Mouse (Mus musculus) adrenal gland, postnatal 14 days (tissue): ENCODE measurements at regions not wholly inside any gene's neighbourhood (a gene's known extent, or its start where the extent isn't known, plus 50 kb on each side); places are given as distances from the start of the nearest gene placed in this dataset.

Experiments
- DNase-seq: peaks from one replicate; pipeline ENCODE4 v3.0.0; 2021; ENCODE audit warnings: mixed read lengths

DNA sequence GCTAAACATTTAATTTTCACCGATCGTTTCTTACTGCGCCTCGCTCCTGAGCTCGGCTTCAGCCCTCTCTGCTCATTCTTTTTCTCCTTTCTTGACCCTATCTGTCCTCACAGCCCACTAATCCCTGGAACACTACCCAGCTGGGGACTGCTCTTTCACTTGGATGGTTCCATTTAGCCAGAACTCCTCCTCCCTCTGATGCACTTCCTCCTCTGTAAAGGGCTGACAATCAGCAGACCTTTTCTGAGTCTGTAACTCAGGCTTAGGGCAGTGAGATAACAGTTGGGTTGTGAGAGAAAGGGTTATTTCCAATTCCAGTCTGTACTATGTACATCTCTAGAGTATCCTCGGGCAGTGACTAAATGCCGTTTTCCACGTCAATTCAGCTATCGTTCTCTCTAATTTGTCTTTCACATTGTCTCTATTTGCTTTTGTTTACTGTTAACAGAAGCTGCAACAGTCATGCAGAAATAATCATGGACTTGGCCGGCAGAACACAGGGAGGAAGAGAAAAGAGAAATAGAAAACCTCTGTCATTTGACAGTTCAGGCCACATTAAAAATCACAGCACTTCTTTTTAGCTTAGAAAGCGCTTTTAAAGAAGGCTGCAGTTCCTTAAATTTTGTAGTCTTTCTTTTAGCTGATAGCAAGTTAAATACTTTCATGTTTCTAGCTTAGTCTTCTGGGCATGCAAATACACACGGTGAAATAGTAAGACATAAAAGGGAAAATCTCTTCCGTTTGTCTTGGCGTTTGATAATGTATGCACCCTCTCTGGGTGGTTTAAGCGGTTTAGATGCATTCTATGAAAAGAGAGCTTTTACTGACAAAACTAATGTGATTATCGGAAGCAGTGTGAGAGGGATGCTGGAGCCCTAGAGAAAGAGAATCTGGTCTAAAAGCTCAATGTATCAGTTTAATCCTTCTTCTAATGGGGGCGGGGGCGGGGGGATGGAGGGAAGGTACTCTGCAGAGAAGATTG, 94.7 kb upstream of the Fam181b start:
- no peak for DNase-seq

GRCm38 (mm10) chr7:92985683-92986070, 94.0 kb upstream of the Fam181b start:
- DNase-seq, result no peak

GRCm38 (mm10) chr7:92998886-92999285, 80.8 kb upstream of the Fam181b start:
- DNase-seq, result no peak

GRCm38 (mm10) chr7:93006694-93007231, 72.9 kb upstream of the Fam181b start:
- DNase-seq, result peak; percentile 85

DNA sequence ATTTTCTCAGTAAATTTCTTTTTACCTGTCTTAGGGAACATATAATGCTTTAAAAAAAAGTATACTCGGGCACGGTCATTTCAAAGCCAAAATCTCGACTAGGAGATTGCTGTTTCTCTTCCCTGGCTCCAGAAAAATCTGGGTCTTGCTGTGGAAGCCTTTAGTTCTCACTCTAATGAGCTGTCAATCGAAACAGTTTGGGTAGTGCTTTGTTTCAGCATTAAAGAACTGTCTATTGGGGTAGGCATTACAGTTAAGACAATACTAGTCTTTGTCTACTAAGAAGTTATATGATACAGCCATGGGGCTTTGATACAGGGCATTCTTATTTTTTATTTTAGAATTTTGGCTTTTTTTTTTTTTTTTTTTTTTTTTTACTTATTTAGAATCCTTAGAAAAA, 71.9 kb upstream of the Fam181b start:
- DNase-seq, result no peak

DNA sequence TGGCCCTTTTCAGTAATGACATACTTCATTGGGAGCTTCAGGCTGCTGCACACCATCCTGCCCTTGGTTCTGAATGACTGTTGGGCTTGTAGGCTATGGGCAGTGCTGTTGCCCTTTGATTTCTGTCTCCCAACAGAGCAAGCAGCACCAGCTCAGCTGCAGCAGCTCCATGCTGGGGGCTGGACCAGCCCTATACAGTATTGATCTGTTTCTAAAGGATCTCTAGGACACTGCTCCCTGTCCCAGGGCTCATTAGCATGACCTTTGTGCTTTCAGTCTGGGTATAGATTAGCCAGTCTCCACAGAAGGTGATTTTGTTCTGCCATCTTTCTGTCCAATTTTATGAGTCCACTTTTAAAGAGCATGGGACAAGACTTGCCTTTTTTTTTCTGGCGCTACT, 60.3 kb upstream of the Fam181b start:
- DNase-seq, result no peak

- no peak for DNase-seq
Measured at GRCm38 (mm10) chr7:93023489-93024130, 56.1 kb upstream of the Fam181b start.

DNA sequence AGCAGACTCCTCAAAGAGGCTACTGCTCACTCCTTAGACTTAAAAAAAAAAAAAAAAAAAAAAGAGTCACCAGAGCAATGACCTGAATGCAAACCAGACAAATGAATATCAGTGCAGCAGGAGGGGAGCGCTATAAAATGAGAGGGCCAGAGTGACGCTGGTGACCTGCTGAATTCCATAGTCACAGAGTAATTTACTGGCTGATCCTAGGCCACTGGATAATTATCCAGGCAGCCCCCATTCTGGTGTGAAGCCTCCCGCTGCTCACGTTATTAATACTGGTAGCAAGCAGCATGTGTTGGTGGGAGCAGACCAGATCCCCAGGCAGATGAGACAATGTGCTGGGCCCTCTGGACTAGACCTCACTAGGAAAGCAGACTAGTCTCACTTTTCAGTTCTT, 53.4 kb upstream of the Fam181b start:
- DNase-seq, result no peak
